Mouse (Mus musculus) embryonic fibroblast, embryonic 13.5 days (primary cell): ENCODE data around the gene Cd248.

Experiments used
- CTCF ChIP-seq: IDR thresholded peaks from 2 replicates; pipeline ENCODE4 v1.5.1; 2011; ENCODE audit warnings: mild to moderate bottlenecking, control low read depth, low read length, moderate library complexity, borderline replicate concordance; ENCODE audit not compliant: insufficient read depth
- POLR2A ChIP-seq: IDR thresholded peaks from 2 replicates; pipeline ENCODE4 v1.6.1; 2011; ENCODE audit warnings: low read depth, mild to moderate bottlenecking, control low read depth, low read length, moderate library complexity

GRCm38 (mm10) chr19:5038709-5039156, 29.1 kb upstream of the Cd248 start, which contains the start of the genes B4gat1 and AC124502.3:
- TF ChIP-seq POLR2A, result peak; percentile 85
- peak; percentile 58; the same call in 1 of the 2 replicates for TF ChIP-seq CTCF
